Mouse (Mus musculus): Measurements from ENCODE around the gene Rgs7.

GRCm38 (mm10) chr1:175336191-175336590 lies 156.1 kb downstream of the Rgs7 start:
- TF ChIP-seq CTCF (IDR thresholded peaks at IDR 0.05; ENCODE audit: extremely low read depth, insufficient read length, insufficient replicate concordance, low read depth, low read length) (no peak), POLR2A (IDR thresholded peaks at IDR 0.05; ENCODE audit: low read depth, low read length) (no peak)
